20 mouse cellular contexts compared by ENCODE assay signal in genomic region chr19:34008002-34008401, GRCm38 (mm10). TPM values are rescaled to one million over a fixed set of nuclear protein-coding genes. Genes with fewer than 3 reads are reported as not detected.
"Had no signal": no experiment of that assay in that cellular context is flagged by ENCODE, and none has a peak within 500 bp of the region (broad histone marks: within the 10 kb centered on the region; RNA-seq: fewer than 3 reads in every experiment).

Lipk (plus strand) TSS chr19:34008290.

- ATAC-seq: midbrain, embryonic 13.5 days; midbrain, embryonic 15.5 days had no signal

- H3K27ac ChIP-seq: midbrain, embryonic 13.5 days; midbrain, embryonic 15.5 days; neural tube, embryonic 12.5 days; stomach, embryonic 15.5 days had no signal

- H3K4me3 ChIP-seq: midbrain, embryonic 13.5 days; midbrain, embryonic 15.5 days; neural tube, embryonic 12.5 days; stomach, embryonic 15.5 days had no signal

- H3K4me2 ChIP-seq: lung, embryonic 14.5 days; midbrain, embryonic 11.5 days; midbrain, embryonic 13.5 days; midbrain, embryonic 15.5 days; neural tube, embryonic 12.5 days; stomach, embryonic 15.5 days had no signal

- H3K36me3 ChIP-seq: midbrain, embryonic 13.5 days; midbrain, embryonic 15.5 days; neural tube, embryonic 12.5 days; stomach, embryonic 15.5 days had no signal

- H3K9ac ChIP-seq: lung, embryonic 14.5 days; midbrain, embryonic 13.5 days; midbrain, embryonic 15.5 days; neural tube, embryonic 12.5 days; stomach, embryonic 15.5 days had no signal

- H3K9me3 ChIP-seq: midbrain, embryonic 13.5 days; midbrain, embryonic 15.5 days; neural tube, embryonic 12.5 days; stomach, embryonic 15.5 days had no signal

- DNase-seq: lung, adult 18-20 months; lung, embryonic 14.5 days; lung, postnatal 10 days; lung, postnatal 4 days; right cerebral cortex, postnatal 14 days; thymus, adult 18-20 months; thymus, postnatal 14 days; thymus, postnatal 36 days had no signal

- H3K27me3 ChIP-seq: midbrain, embryonic 13.5 days; midbrain, embryonic 15.5 days; neural tube, embryonic 12.5 days; stomach, embryonic 15.5 days had no signal

- H3K4me1 ChIP-seq: midbrain, embryonic 13.5 days; midbrain, embryonic 15.5 days; neural tube, embryonic 12.5 days; stomach, embryonic 15.5 days had no signal

RNA-seq across cellular contexts. Expression of gene Lipk, which starts in this region (rescaled TPM):
- total RNA-seq: megakaryocyte, adult 5-6 weeks; megakaryocyte-erythroid progenitor cell, adult 5-6 weeks; monocyte, adult 5-6 weeks; neutrophil, adult 5-6 weeks had no signal
- polyA plus RNA-seq: lung, embryonic 14.5 days; lung, embryonic 16.5 days; midbrain, embryonic 11.5 days; midbrain, embryonic 13.5 days; midbrain, embryonic 15.5 days; midbrain, postnatal 0 days; neural tube, embryonic 12.5 days; neural tube, embryonic 14.5 days had no signal
